9 mouse cellular contexts compared by ENCODE assay signal in genomic region chr11:12034781-12035180, GRCm38 (mm10). TPM values are rescaled to one million over a fixed set of nuclear protein-coding genes. Genes with fewer than 3 reads are reported as not detected.
DNase-seq lines count a peak whose midpoint lies in the region; ATAC-seq lines count a peak whose summit lies in the region.
"Had no signal": no experiment of that assay in that cellular context is flagged by ENCODE, and none has a peak within 500 bp of the region (broad histone marks: within the 10 kb centered on the region; RNA-seq: fewer than 3 reads in every experiment).

No protein-coding gene starts in this region.

- ATAC-seq in liver, embryonic 11.5 days (replicated peaks; ENCODE audit: low FRiP score), result no peak
- ATAC-seq in forebrain, embryonic 12.5 days (ENCODE audit: low FRiP score), result no peak
- no peak for ATAC-seq in limb, embryonic 13.5 days (ENCODE audit: low FRiP score, low read depth)
- no peak for ATAC-seq in stomach, embryonic 14.5 days (ENCODE audit: insufficient number of reproducible peaks, insufficient read depth, low FRiP score, low read depth)
- ATAC-seq in CD4-positive, CD25-positive, alpha-beta regulatory T cell, adult 4 months, result no peak
- ATAC-seq: Patski had no signal

- no peak overlapping the region for H3K27ac ChIP-seq in liver, embryonic 11.5 days (ENCODE audit: low read depth, low read length)
- peak overlapping the region; percentile 56; the same call in 1 of the 2 replicates for H3K27ac ChIP-seq in forebrain, embryonic 12.5 days
- peak overlapping the region; percentile 94; the same call in 1 of the 2 replicates for H3K27ac ChIP-seq in limb, embryonic 13.5 days
- peak overlapping the region; percentile 87 for H3K27ac ChIP-seq in stomach, embryonic 14.5 days (ENCODE audit: low read length)

- 0 out of 2 replicates have a peak, but pooled peaks cover 3% of the 10 kb centered on the region for H3K36me3 ChIP-seq in liver, embryonic 11.5 days (ENCODE audit: control insufficient read depth, insufficient read depth, low read length)
- 0 out of 2 replicates have a peak, but pooled peaks cover 1% of the 10 kb centered on the region for H3K36me3 ChIP-seq in forebrain, embryonic 12.5 days (replicated peaks)
- peaks cover 20% of the 10 kb centered on the region for H3K36me3 ChIP-seq in limb, embryonic 13.5 days
- peaks cover 3% of the 10 kb centered on the region; the same call in 1 of the 2 replicates for H3K36me3 ChIP-seq in stomach, embryonic 14.5 days (ENCODE audit: control insufficient read depth, insufficient read depth, low read length)

- H3K4me2 ChIP-seq in liver, embryonic 11.5 days, result peak overlapping the region; percentile 71
- peak overlapping the region; percentile 55 for H3K4me2 ChIP-seq in forebrain, embryonic 12.5 days
- H3K4me2 ChIP-seq in limb, embryonic 13.5 days (replicated peaks), result peak overlapping the region; percentile 65
- H3K4me2 ChIP-seq in stomach, embryonic 14.5 days (replicated peaks; ENCODE audit: low read depth, low read length), result peak overlapping the region; percentile 46

- peak overlapping the region; percentile 79 for H3K4me3 ChIP-seq in liver, embryonic 11.5 days (ENCODE audit: low read depth, low read length)
- peak overlapping the region; percentile 66 for H3K4me3 ChIP-seq in forebrain, embryonic 12.5 days (replicated peaks)
- H3K4me3 ChIP-seq in limb, embryonic 13.5 days, result peak overlapping the region; percentile 69
- H3K4me3 ChIP-seq in stomach, embryonic 14.5 days (ENCODE audit: low read depth, low read length), result peak overlapping the region; percentile 58

- peak overlapping the region; percentile 81 for H3K9ac ChIP-seq in liver, embryonic 11.5 days (ENCODE audit: low read depth, low read length)
- peak overlapping the region; percentile 88 for H3K9ac ChIP-seq in forebrain, embryonic 12.5 days
- H3K9ac ChIP-seq in limb, embryonic 13.5 days, result peak overlapping the region; percentile 99
- peak overlapping the region; percentile 90 for H3K9ac ChIP-seq in stomach, embryonic 14.5 days (replicated peaks; ENCODE audit: low read depth, low read length)

- peaks cover 13% of the 10 kb centered on the region for H3K4me1 ChIP-seq in liver, embryonic 11.5 days (replicated peaks; ENCODE audit: control insufficient read depth, insufficient read depth, low read length)
- H3K4me1 ChIP-seq in forebrain, embryonic 12.5 days, result peaks cover 13% of the 10 kb centered on the region
- H3K4me1 ChIP-seq in limb, embryonic 13.5 days, result peaks cover 17% of the 10 kb centered on the region
- H3K4me1 ChIP-seq in stomach, embryonic 14.5 days (ENCODE audit: control insufficient read depth, insufficient read depth, low read length), result 0 out of 2 replicates have a peak, but pooled peaks cover 6% of the 10 kb centered on the region

- no peaks in the 10 kb centered on the region for H3K9me3 ChIP-seq in liver, embryonic 11.5 days (ENCODE audit: control insufficient read depth, low read length)
- no peaks in the 10 kb centered on the region for H3K9me3 ChIP-seq in forebrain, embryonic 12.5 days
- no peaks in the 10 kb centered on the region for H3K9me3 ChIP-seq in limb, embryonic 13.5 days
- H3K9me3 ChIP-seq in stomach, embryonic 14.5 days (ENCODE audit: control insufficient read depth, low read depth, low read length), result no peaks in the 10 kb centered on the region

- DNase-seq in liver, embryonic 11.5 days (ENCODE audit: low spot score), result no peak
- DNase-seq in liver, result no peak
- DNase-seq in gastrocnemius, postnatal 4 days (ENCODE audit: low spot score in 2 of 2), result no peak
- DNase-seq: cerebellum, adult 2 months had no signal

- peaks cover 83% of the 10 kb centered on the region for H3K27me3 ChIP-seq in liver, embryonic 11.5 days (replicated peaks; ENCODE audit: control insufficient read depth, insufficient read depth, low read length)
- H3K27me3 ChIP-seq in forebrain, embryonic 12.5 days, result peaks cover 88% of the 10 kb centered on the region
- peaks cover 90% of the 10 kb centered on the region for H3K27me3 ChIP-seq in limb, embryonic 13.5 days
- H3K27me3 ChIP-seq in stomach, embryonic 14.5 days (ENCODE audit: control insufficient read depth, insufficient read depth, low read length), result peaks cover 41% of the 10 kb centered on the region

- 61% methylated on average over 4 of the region's 4 CpGs for WGBS in liver, embryonic 11.5 days
- WGBS in forebrain, embryonic 12.5 days, result 45% methylated on average over 4 of the region's 4 CpGs
- WGBS in limb, embryonic 13.5 days, result 42% methylated on average over 4 of the region's 4 CpGs
- 38% methylated on average over 4 of the region's 4 CpGs for whole genome bisulfite sequencing in stomach, embryonic 14.5 days

RNA-seq across cellular contexts. Expression of gene Grb10, which starts 3.7 kb away (rescaled TPM):
- polyA plus RNA-seq in liver, embryonic 11.5 days (2014; fragmentation: Nextera tagmentation; extraction: Ambion mirVana), result 172 and 195 TPM in 2 replicates
- 345 and 376 TPM in 2 replicates for polyA plus RNA-seq in forebrain, embryonic 12.5 days (2016; fragmentation: Nextera tagmentation; extraction: Ambion mirVana)
- 539 and 614 TPM in 2 replicates for polyA plus RNA-seq in limb, embryonic 13.5 days (2015; fragmentation: Nextera tagmentation; extraction: Ambion mirVana)
- polyA plus RNA-seq in stomach, embryonic 14.5 days (2014; fragmentation: Nextera tagmentation; extraction: Ambion mirVana), result 340 and 380 TPM in 2 replicates
- total RNA-seq in gastrocnemius, postnatal 4 days (2021), result 100 to 1,000 TPM; 778 to 813 TPM
- polyA plus RNA-seq in CD4-positive, CD25-positive, alpha-beta regulatory T cell, adult 4 months (2017; shearing (Covaris generic)), result under 1 TPM in 1 of 2 experiments, not detected in 1; 0.20 TPM

Comparison
In these comparisons a context has a peak if more than half of its experiments do, and no peak if none do; other contexts are left out.
1. RNA of gene Grb10, which starts 3.7 kb away (polyA plus RNA-seq): 539 to 614 TPM in limb, embryonic 13.5 days, 340 to 380 TPM in stomach, embryonic 14.5 days, 345 to 376 TPM in forebrain, embryonic 12.5 days and 172 to 195 TPM in liver, embryonic 11.5 days; 0.20 TPM in CD4-positive, CD25-positive, alpha-beta regulatory T cell, adult 4 months; every median in the first group is over 100 times any median in the second.
2. Peak in every context shown above with its lines, with median percentiles within 50 percentile points of each other: H3K4me2 ChIP-seq, H3K4me3 ChIP-seq and H3K9ac ChIP-seq.